In the genomic region with DNA sequence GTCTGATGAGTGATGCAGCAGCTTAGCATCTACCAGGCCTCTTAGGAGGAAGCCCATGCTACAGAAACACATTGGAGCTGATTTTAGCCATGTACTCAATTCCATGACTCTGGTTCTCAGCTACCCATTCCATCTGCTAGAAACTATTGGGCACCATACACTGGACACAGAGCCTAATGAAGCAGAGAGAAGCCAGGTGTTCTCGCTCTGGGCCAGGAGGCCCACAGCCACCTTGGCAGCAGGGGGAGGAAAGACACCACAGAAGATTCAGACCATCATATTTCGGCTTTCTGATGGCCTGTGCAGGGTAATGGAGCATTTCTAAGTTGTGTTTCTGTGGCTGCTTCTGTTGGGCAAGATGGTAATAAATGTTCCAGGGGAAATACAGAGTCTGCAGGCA, we compare ENCODE assay signal across 15 mouse cellular contexts.
"Had no signal": no experiment of that assay in that cellular context is flagged by ENCODE, and none has a peak within 500 bp of the region (broad histone marks: within the 10 kb centered on the region; RNA-seq: fewer than 3 reads in every experiment).

No protein-coding gene starts in this region.

- ATAC-seq: liver, embryonic 12.5 days; midbrain, embryonic 15.5 days had no signal

- H3K4me1 ChIP-seq: limb, embryonic 15.5 days; liver, embryonic 12.5 days; megakaryocyte, embryonic 14.5 days; midbrain, embryonic 15.5 days; neural tube, embryonic 12.5 days had no signal

- DNase-seq: kidney, postnatal 4 days; lung, embryonic 14.5 days; lung, postnatal 10 days; right cerebral cortex, postnatal 4 days; spleen, adult 18-20 months; thymus, adult 18-20 months; thymus, postnatal 25 days had no signal

- H3K4me3 ChIP-seq: left cerebral cortex, adult 2 months; limb, embryonic 15.5 days; liver, embryonic 12.5 days; megakaryocyte, embryonic 14.5 days; midbrain, embryonic 15.5 days; neural tube, embryonic 12.5 days had no signal

- H3K27ac ChIP-seq: kidney, postnatal 0 days; left cerebral cortex, adult 2 months; limb, embryonic 15.5 days; liver, embryonic 12.5 days; macrophage; midbrain, embryonic 15.5 days; neural tube, embryonic 12.5 days had no signal

- H3K27me3 ChIP-seq: limb, embryonic 15.5 days; liver, embryonic 12.5 days; megakaryocyte, embryonic 14.5 days; midbrain, embryonic 15.5 days; neural tube, embryonic 12.5 days had no signal
